Mouse (Mus musculus): ENCODE measurements at regions not wholly inside any gene's neighbourhood (a gene's known extent, or its start where the extent isn't known, plus 50 kb on each side); places are given as distances from the start of the nearest gene placed in this dataset.

DNA sequence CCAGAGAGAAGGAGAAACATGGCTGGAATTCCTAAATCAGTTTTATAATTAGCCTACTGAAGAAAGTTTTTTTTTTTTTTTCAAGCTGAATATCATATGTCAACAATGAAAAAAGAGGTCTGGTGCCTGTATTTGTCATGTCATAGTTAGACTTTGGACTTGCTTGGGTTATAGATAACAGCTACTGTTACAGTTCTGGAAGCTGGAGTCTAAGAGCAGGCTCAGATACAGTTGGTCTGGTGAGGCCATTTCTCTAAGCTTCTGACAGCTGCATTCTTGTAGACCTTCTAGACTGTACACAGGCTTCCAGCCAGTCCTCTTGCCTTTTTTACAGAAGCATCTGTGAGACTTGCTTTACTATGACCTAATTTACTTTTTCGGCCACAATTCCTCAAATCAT, 546.9 kb downstream of the Grxcr1 start:
- TF ChIP-seq EP300 (IDR thresholded peaks at IDR 0.05; ENCODE audit: low read depth) = no peak
- no peak for TF ChIP-seq CTCF (IDR thresholded peaks at IDR 0.05; ENCODE audit: low read depth)
